Mouse (Mus musculus): ENCODE measurements at regions not wholly inside any gene's neighbourhood (a gene's known extent, or its start where the extent isn't known, plus 50 kb on each side); places are given as distances from the start of the nearest gene placed in this dataset.
A peak's percentile ranks its signal among the peaks of the same experiment; 100 is the strongest.

DNA sequence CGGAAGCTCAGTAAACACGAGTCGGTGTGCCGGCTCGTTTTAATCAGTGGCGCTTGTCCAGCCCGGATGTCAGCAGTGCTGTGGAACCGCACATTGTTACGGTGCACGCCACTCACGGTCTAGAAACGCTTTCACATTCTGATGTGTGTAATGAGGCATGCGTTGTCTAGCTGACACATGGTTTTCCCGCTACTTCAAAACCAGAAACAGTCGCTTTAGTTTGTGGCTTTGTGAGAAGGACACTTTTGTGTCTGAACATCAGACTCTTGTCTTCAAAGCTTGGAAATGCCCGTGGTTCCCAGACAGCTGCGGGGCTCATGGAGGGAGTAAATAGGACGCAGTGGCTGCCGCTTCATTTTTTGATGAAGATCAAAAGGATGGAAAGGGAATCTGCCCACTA, 77.0 kb upstream of the Lgr5 start:
- DNase-seq (ENCODE audit: low spot score), result peak; percentile 7

DNA sequence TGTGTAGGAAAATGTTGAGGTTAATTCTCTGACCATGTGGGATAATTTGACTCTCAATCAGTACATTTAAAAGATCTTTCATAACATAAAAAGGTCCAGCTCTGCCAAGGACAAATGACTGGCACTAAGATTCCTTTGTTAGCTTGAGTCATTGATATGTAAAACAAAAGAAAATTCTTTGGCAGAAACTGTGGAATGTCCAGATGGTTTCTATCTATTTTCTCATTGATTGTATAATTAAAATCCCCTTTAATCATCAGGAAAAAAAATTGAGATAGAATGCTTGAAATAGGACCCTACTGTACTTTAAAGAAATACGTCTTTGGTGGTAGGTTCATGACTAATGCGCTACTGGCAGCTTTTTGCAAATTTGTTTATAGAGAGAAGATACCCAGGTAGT, 89.1 kb upstream of the Lgr5 start:
- DNase-seq (ENCODE audit: low spot score), result no peak

DNA sequence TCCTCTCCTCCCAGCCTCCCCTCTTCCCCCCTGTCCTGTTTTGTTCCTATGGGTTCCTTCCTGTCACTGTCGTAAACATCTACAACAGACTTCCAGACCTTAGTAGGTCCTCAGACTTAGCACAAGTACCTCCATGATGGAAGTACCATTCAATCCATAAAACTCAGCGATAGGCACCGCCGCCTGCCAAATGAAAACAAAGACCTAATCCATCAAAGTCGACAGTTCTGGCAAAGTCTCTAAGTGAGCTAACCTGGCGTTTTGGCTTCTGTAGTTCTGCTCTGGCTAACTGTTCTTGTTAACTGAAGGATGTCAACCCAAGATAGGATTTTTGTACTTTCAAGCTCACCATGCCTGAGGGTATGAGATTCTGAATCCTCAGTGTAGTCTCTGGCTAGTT, 93.5 kb upstream of the Lgr5 start:
- peak; percentile 21 for DNase-seq (ENCODE audit: low spot score)

DNA sequence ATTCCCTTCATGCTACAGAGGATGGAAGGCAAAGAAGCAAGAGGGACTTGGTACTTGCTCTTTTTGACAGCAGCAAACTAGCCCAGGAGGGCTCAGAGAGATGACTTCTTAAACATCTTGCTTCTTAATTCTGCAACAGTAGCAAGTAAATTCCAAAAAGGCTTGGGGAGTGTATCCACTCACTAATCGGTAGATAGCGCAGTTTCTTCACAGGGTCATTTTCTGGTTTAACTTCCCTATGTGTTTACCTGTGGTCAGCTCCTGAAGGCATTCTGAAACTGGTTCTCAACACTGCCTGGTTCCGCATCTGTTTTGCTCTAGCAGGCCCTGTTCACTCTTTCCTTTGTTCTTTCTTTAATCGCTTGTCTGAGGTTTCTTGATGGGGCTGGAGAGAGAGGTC, 104.4 kb upstream of the Lgr5 start:
- no peak for DNase-seq (ENCODE audit: low spot score)

DNA sequence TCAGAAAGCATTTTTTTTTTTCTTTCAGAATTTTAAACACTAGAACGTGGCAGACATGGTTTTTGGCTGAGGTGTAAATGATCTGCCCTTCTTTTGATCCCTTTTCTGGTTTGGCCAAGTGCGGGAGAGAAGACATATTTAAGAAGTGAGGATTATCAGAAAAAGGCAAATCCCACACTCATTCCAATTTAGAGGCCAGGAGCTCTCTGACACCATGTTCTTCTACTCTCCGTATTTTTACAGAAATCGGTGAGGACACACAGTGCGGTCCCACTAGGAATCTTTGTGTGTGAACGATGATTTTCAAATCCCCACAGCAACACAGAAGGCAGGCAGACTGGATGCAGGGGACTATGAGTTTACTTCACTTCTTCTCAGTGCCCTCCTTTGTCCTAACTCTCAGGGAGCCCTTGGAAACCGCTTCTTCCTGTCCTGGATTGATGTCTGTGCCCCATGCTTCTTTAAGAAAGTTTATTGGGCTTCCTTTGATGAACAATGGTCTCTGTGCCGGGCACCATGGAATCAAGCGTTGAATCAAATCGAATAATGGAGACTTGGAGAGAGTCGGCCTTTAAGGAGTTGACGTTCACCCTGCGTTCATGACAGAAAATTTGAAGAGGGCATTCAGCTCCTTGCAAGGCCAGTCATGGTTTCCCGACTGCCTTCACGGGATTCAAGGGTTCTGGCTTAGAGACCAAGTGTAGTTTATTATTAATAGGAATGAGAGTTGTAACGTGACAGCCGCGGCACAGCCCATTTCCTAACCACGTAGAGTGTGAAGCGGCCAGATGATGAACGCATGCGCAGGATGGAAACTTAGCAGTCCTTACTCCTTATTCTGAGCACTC, 106.6 kb upstream of the Lgr5 start:
- DNase-seq (ENCODE audit: low spot score), result no peak

DNA sequence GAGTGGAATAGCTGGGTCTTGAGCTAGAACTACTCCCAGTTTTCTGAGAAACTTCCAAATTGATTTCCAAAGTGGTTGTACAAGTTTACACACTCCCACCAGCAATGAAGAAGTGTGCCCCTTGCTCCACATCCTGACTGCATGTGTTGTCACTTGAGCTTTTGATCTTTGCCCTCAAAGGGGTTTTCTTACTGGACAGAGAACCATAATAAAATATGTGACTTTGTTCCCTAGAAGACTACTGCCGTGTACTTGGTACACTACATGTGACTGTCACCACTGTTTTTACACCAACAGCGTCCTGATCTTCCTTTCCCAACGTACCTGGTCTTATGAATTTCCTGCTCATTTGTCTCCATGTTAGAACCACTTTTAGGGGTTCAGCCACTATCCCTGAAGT, 114.3 kb upstream of the Tspan8 start:
- DNase-seq (ENCODE audit: low spot score), result no peak

DNA sequence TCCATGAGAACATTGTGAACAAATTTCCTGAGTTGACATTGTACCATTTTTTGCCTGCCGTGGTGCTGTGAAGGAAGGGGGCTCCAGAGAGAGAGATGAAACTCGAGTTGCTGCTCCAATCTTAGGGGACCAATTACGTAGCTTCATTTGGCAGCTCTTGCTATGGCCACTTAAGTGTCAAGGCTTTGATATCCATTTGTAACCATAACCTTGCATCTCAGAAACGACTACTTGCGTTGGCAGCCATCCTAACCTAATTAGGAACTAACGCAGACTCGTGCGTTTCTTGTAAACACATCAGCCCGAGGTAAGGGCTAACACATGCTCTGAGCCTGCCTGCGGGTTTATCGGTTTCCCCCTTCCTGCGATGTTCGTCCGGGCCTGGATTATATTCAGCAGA, 108.0 kb upstream of the Tspan8 start:
- DNase-seq (ENCODE audit: low spot score), result no peak

DNA sequence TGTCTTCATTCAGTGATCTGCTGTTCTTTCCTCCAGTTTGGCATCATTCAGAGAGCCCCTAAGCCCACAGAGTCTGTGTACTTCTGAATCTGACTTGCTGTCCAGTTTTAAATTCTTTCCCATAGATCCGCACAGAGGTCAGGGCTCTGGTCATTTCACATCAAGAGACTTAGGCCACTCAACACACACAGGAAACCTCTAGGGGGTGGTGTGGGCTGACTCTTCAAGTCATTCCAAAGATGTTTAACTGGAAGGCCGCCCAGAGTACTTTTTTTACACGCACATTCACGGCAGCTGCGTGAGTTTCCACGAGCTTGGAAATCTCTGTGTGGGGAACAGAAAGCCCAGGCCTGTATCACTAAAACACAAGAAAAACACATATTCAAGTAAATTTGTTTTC, 102.7 kb upstream of the Tspan8 start:
- no peak for DNase-seq (ENCODE audit: low spot score)

DNA sequence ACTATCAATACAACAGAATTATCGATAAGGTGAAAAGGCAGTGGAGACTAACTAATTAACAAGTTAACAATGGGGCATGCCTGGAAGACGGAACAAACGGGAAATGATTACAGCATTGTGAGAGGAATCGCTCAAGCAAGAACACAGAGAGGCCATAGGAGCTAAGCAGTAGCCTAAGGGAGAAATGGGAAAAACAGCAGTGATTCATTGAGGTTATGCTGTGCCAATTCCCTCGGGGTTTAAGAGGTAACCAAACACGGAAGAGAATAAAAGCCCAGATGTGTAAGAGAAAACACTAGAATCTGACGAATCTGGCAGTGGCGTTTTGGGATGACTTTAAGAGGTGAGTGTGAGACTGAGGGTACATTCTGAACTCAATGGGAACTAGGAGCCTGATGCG, 100.5 kb upstream of the Tspan8 start:
- DNase-seq (ENCODE audit: low spot score), result no peak

DNA sequence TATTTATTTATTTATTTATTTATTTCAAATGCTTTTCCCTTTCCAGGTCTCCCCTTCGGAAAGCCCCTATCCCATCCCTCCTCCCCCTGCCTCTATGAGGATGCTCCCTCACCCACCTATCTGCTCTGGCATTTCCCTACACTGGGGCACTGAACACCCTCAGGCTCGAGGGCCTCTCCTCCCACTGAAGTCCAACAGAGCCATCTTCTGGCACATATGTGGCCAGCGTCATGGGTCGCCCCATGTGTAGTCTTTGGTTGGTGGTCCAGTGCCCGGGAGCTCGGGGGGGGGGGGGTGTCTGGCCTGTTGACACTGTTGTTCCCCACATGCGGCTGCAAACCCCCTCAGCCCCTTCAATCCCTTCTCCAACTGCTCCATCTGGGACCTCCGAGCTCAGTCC, 99.6 kb upstream of the Tspan8 start:
- DNase-seq (ENCODE audit: low spot score), result no peak

DNA sequence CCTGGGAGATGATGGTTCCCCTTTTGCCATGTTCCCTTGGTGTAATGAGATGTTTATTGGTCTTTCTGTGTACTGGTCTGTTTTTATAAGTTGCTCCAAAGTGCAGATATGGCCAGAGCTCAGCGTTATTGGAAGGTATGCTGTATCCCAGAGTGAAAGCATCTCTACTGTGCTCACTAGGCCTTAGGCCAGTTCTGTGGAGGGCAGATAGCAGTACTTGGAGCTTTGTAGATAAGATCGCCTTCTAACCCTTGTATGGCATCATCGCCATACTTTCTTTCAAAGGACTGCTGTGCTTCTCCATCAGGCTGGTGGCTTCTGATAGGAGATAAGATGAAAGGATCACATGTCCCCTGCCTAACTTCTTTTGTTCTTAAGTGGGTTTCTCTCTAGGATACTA, 94.0 kb upstream of the Tspan8 start:
- DNase-seq (ENCODE audit: low spot score), result no peak

DNA sequence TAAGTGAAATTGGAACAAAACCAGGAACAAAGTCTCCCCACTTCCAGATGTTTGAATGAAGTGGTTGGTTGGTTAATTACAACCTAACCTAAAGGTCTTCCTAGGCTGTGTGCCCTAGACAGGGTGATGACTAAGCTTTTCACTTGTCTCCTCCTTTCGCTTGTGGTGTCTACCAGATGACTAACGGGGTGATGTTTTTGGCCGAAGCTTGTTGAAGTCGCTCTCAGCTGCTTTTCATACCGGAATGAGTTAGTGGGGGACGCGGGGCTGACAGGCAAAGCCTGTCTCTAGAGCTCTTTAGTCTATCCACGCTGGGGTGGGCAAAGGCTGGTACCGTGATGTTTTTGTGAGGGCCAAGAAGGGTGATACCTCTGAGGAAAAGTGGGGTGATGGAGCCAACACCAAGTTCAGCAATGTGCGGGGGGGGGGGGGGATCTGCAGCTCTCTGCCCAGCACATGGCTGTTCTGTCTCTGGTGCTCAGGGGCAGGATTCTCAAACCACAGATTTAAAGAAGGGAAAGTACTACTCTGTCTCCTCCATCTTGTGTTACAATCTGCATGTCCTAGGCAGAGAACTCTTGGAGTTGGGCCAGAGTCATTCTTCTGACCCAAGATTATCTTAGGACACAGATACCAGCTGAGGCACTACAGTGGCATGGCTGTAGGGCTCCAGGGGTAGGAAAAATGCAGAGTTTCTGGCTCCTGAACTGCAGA, 73.8 kb upstream of the Tspan8 start:
- no peak for DNase-seq (ENCODE audit: low spot score)

DNA sequence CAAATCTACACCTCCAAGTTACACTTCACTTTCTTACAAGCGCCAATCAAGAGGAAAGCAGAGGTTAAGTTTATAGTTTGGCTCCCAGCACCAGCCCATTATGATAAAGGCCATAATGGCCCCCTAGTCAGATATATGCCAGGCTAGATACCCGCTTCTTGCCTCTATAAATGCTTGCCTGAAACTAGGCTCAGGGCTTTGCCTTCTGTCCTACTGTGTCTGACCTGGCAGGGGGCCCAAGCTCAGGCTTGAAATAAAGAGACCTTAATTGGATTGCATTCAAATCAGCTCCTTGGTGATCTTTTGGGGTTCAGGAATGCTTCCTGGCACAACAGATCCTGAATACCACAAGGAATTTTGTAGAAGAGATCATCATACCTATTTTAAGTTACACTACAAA, 66.8 kb upstream of the Tspan8 start:
- no peak for DNase-seq (ENCODE audit: low spot score)

DNA sequence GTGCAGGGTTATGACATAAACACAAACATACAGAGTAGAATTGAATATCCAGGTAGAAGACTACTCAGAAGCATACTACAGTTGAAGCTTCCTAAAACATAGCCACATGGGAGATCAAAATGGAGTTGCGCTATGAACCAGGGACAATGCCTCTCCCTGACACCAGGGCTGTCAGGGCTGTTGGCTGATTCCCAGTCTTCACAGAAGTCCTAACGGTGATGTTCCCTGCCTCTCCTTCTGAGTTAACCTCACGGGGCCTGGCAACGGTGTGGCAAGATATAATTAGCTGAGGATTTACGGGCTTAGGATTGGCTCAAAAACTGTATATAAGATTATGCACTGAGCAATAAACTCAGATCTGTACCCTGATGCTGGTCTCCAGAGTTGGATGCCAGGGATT, 66.4 kb upstream of the Tspan8 start:
- DNase-seq (ENCODE audit: low spot score), result no peak

DNA sequence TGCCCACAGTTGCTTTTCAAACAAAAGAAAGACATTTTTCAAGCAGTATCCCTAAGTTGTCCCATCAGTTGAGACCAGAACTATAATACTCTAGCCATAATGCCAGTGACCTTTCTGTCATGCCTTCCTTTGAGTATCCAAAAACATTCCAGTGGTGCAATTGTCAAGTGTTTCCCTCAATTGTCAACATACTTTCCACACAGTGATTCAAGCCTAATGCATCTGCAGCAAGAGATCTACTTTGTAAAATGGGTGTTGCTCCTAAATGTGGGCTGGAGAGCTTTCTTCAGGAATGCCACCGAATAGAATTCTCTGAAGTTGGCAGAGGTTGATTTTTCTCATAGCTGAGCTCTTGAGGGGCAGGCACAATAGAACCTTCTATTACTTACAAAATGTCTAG, 58.0 kb upstream of the Tspan8 start:
- no peak for DNase-seq (ENCODE audit: low spot score)

Measured in ovary, postnatal 14 days (tissue).